Mouse (Mus musculus) midbrain, embryonic 13.5 days (tissue): Measurements from ENCODE around the gene Sez6l2. TPM values are rescaled to one million over a fixed set of nuclear protein-coding genes. Genes with fewer than 3 reads are reported as not detected.
A peak's percentile ranks its signal among the peaks of the same experiment; 100 is the strongest.
"Not testable (repeated sequence)": the region's sequence is repeated elsewhere in the genome, so short reads cannot be mapped to it uniquely, and the experiment has no call there.

Experiments used
- ATAC-seq: fragments of 200-750 bp; cut with Nextera tagmentation; 2 replicates; pipeline ENCODE4 v1.8.0; 2017; ENCODE audit warnings: mild to moderate bottlenecking, moderate TSS enrichment, moderate library complexity
- H3K27ac ChIP-seq: fragments of 300-500 bp; sonication (generic); 2 replicates; pipeline ENCODE4 v1.5.1; 2015; ENCODE audit warnings: inconsistent platforms, mild to moderate bottlenecking, moderate library complexity
- H3K27me3 ChIP-seq: fragments of 300-500 bp; sonication (generic); 2 replicates; pipeline ENCODE4 v1.6.1; 2015; ENCODE audit warnings: mild to moderate bottlenecking, inconsistent platforms
- H3K36me3 ChIP-seq: fragments of 300-500 bp; sonication (generic); 2 replicates; pipeline ENCODE4 v1.6.1; 2015; ENCODE audit warnings: mild to moderate bottlenecking, inconsistent platforms
- H3K4me1 ChIP-seq: fragments of 300-500 bp; sonication (generic); replicated peaks from 2 replicates; pipeline ENCODE4 v1.6.1; 2015; ENCODE audit warnings: inconsistent platforms
- H3K4me2 ChIP-seq: fragments of 300-500 bp; sonication (generic); replicated peaks from 2 replicates; pipeline ENCODE4 v1.6.1; 2015; ENCODE audit warnings: moderate library complexity, mild to moderate bottlenecking, inconsistent platforms
- H3K4me3 ChIP-seq: fragments of 300-500 bp; sonication (generic); replicated peaks from 2 replicates; pipeline ENCODE4 v1.5.1; 2015; ENCODE audit warnings: mild to moderate bottlenecking, inconsistent platforms
- H3K9ac ChIP-seq: fragments of 300-500 bp; sonication (generic); replicated peaks from 2 replicates; pipeline ENCODE4 v1.6.1; 2015; ENCODE audit warnings: mild to moderate bottlenecking, inconsistent platforms
- H3K9me3 ChIP-seq: fragments of 300-500 bp; sonication (generic); 2 replicates; pipeline ENCODE4 v1.6.1; 2016; ENCODE audit warnings: mild to moderate bottlenecking, inconsistent platforms
- WGBS: fragments of 180-500 bp; shearing (Covaris S2); methylation state at CpG from one replicate; pipeline ENCODE4 v1.1.7; 2015; 5-methylcytosine and 5-hydroxymethylcytosine counted together
- polyA plus RNA-seq: library from polyadenylated mRNA; unstranded; fragments of >200 nt; fragmentation: Nextera tagmentation; extraction: Ambion mirVana; gene quantifications from 2 replicates; pipeline ENCODE4 v1.2.1, GENCODE M21; 2015

Sez6l2 gene
- 34.9 and 35.3 TPM in 2 replicates for polyA plus RNA-seq

DNA sequence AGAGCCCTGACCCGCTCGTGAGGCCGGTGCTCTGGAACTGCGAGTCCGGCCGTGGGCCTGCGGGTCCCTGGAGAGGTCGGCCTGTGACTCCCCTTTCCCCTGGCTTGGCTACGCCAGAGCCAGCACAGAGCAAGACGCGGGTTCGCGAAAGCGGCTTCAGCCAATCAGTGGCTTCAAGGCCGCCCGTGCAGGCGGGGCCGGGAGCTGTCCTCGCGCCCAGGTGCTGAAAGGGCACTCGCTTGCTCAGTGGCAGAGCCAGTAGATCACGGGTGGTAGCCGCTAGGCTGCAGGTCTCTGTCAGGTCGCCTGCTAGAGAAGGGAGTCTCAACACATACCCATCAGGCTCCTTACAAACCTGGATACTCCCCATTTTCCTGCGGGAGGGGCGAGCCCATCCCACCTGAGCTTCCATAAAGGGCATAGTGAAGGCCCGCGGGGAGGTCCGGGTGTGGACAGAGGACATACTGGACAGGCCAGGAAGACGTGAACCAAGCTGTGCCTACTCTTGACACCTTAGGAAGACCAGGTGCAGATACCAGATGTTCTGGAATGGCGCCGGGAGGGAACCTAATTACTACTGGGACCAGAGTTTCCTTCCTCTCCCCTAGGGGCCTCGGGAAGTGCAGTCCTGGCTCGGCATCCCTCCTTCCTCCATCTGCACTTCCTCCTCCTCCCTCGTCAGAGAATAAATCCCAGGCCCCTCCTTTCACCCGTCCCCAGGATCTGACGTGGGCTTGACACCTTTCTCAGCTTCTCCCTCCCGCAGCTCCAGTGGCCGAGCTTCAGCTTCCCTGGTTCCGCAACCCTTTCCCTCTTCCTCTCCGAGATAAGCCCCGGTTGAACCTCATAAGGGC, at the start of gene Sez6l2:
Gene Sez6l2 (plus strand): TSS at position 771 of the 854 bp plus-strand sequence.
- Histone ChIP-seq H3K4me1 (peaks cover 72% of the 10 kb centered on the region), H3K4me2 (peak within 1 kb of the TSS; percentile 98), H3K27me3 (peaks cover 22% of the 10 kb centered on the region), H3K36me3 (peaks cover 27% of the 10 kb centered on the region), H3K4me3 (peak within 1 kb of the TSS; percentile 63), H3K9ac (peak within 1 kb of the TSS; percentile 81), H3K27ac (peak within 1 kb of the TSS; percentile 93), H3K9me3 (no peaks in the 10 kb centered on the region)
- peak; percentile 90 for ATAC-seq
- WGBS: 1% methylated on average over 42 of the region's 42 CpGs

DNA sequence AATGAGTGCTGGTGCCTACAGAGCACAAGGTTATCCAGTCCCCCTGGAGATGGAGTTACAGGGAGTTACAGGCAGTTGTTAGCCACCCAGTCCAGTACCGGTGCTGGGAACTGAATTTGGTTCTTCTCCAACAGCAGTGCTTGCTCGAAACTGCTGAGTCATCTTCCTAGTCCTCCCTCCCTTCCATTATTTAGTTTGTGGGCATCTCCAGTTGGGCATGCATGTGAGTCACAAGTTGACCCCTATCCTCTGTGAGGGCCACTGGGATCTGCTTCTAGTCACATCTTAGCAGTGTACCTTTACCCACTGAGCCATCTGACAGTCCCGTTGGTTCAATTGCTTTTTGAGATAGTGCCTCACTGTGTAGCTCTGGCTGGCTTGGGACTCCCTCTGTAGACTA, 44.8 kb upstream of the Sez6l2 start:
- Histone ChIP-seq H3K4me2 (no peak overlapping the region), H3K4me1 (no peaks in the 10 kb centered on the region), H3K9ac (no peak overlapping the region), H3K27ac (no peak overlapping the region), H3K27me3 (no peaks in the 10 kb centered on the region), H3K9me3 (no peaks in the 10 kb centered on the region), H3K4me3 (no peak overlapping the region), H3K36me3 (no peaks in the 10 kb centered on the region)
- WGBS: 79% methylated on average over 3 of the region's 3 CpGs
- ATAC-seq: no peak

DNA sequence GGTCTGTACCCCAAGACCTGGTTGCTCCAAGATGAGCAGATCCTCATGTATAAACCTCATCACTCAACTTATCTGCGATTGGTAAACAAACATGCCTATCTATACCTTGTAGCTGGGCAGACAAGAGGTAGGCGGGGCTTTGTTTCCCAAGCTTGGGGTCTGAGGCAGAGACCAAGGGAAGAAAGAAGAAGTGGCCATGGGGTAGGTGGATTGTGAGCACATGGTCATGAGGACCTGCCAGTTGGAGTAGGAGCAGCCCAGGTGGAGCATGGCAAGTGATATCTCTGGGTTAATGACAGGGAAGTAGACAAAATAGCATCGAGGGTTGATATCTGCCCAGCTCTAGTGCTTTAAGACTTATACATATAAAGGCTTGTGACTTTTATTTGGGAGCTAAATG, 35.5 kb upstream of the Sez6l2 start:
- WGBS: 92% methylated on average over 3 of the region's 3 CpGs
- Histone ChIP-seq H3K4me3 (no peak overlapping the region), H3K9me3 (no peaks in the 10 kb centered on the region), H3K4me1 (no peaks in the 10 kb centered on the region), H3K4me2 (no peak overlapping the region), H3K36me3 (no peaks in the 10 kb centered on the region), H3K9ac (no peak overlapping the region), H3K27ac (no peak overlapping the region), H3K27me3 (no peaks in the 10 kb centered on the region)
- no peak for ATAC-seq

DNA sequence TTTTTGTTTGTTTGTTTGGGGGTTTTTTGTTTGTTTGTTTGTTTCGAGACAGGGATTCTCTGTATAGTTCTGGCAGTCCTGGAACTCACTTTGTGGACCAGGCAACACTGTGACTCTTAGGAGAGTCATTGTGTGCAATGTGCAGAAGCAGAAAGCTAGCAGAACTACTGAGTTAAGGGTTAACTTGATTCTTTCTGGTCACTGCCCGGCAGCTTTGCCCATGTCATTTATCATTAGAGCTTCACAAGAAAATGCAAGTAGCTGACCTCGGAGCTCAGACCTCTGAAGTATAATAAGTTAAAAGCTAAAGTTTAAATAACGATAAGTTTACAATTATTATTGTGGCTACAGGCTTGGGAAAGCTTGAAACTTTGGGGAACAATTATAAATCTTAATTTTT, 32.0 kb upstream of the Sez6l2 start:
- not testable (repeated sequence) for ATAC-seq, H3K4me3 ChIP-seq, H3K9ac ChIP-seq, H3K4me2 ChIP-seq, H3K27me3 ChIP-seq, H3K9me3 ChIP-seq, H3K27ac ChIP-seq, H3K36me3 ChIP-seq
- peaks cover 27% of the 10 kb centered on the region for H3K4me1 ChIP-seq
- WGBS: 52% methylated on average over 4 of the region's 4 CpGs

DNA sequence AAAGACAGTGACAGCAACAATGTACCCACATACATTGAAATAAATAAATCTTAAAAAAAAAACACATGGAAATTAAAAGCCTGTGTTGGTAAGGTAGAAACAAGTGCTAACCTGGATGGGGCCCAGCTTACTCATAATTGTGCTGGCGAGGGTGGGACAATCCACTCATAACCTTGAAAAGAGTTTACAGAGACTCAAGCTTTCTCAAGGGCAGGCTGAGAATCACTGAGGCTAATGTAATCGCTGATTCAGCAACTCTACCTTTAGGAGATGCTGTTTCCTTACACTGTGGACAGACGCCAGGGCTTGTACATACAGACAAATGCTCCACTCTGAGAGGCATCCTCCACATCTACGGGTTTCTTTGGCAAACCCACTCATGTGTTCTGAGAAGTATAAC, 30.4 kb upstream of the Sez6l2 start:
- no peaks in the 10 kb centered on the region for H3K27me3 ChIP-seq
- no peak overlapping the region for H3K4me3 ChIP-seq
- no peak overlapping the region for H3K27ac ChIP-seq
- peaks cover 27% of the 10 kb centered on the region for H3K4me1 ChIP-seq
- H3K9ac ChIP-seq: no peak overlapping the region
- no peak for ATAC-seq
- no peak overlapping the region for H3K4me2 ChIP-seq
- H3K36me3 ChIP-seq: no peaks in the 10 kb centered on the region
- 86% methylated on average over 4 of the region's 4 CpGs for WGBS
- H3K9me3 ChIP-seq: no peaks in the 10 kb centered on the region

DNA sequence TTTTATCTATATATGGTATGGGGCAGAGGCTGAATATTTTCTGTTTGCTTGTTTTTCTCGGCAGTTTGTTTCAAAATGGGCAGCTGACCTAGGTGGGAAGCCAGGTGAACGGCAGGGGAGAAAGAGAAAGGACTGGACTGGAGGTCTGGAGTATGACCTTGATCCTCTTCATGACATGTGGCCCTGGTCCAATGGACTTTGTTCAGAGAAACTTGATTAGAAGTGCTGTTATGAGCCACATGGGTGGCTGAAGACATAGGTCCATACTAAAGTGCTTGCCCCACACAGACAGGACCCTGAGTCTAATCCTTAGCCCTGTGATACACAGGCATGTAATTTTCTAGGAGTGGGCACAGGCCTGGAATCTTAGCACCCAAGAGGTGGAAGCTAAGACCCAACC, 28.8 kb upstream of the Sez6l2 start:
- H3K9ac ChIP-seq: peak overlapping the region; percentile 40; the same call in 1 of the 2 replicates

DNA sequence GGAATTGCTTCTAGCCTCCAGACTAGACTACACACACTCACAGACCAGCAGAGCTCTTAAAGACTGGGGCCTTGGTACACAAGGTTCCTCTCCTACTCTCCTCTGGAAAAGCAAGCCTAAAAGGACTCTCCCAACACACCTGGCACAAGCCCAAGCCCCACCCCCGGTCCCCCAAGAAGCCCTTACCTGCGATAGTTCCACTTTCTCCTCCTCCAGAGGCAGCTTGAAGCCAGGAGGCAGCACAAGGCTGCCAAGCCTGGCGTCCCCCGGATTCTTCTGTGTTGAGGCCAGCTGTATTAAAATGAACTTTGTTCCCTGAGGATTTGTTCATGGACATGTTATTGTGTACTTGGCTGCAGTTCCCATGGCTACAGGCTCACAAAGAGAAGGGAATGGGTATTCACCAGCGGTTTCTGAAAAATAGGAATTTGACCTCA, 27.7 kb upstream of the Sez6l2 start, which contains the start of gene Tmem219:
Gene Tmem219 (minus strand): TSS at position 294 of the 437 bp plus-strand sequence.
- peaks cover 27% of the 10 kb centered on the region for H3K4me1 ChIP-seq
- H3K36me3 ChIP-seq: no peaks in the 10 kb centered on the region
- WGBS: 7% methylated on average over 5 of the region's 5 CpGs
- peak within 1 kb of the TSS; percentile 40; the same call in 1 of the 2 replicates for H3K9ac ChIP-seq
- H3K9me3 ChIP-seq: no peaks in the 10 kb centered on the region
- H3K27me3 ChIP-seq: no peaks in the 10 kb centered on the region
- H3K4me2 ChIP-seq: peak within 1 kb of the TSS; percentile 39
- peak within 1 kb of the TSS; percentile 18 for H3K4me3 ChIP-seq
- H3K27ac ChIP-seq: peak within 1 kb of the TSS; percentile 83
- peak; percentile 82 for ATAC-seq

More for the DNA sequence above, 28.8 kb upstream of the Sez6l2 start:
- Histone ChIP-seq H3K4me2 (peak overlapping the region; percentile 39), H3K4me3 (0 out of 2 replicates have a peak overlapping the region, but pooled peaks have one; percentile 18), H3K4me1 (peaks cover 27% of the 10 kb centered on the region), H3K36me3 (no peaks in the 10 kb centered on the region), H3K9me3 (no peaks in the 10 kb centered on the region), H3K27ac (no peak overlapping the region), H3K27me3 (no peaks in the 10 kb centered on the region)
- ATAC-seq: no peak
- 73% methylated on average over 2 of the region's 2 CpGs for WGBS

DNA sequence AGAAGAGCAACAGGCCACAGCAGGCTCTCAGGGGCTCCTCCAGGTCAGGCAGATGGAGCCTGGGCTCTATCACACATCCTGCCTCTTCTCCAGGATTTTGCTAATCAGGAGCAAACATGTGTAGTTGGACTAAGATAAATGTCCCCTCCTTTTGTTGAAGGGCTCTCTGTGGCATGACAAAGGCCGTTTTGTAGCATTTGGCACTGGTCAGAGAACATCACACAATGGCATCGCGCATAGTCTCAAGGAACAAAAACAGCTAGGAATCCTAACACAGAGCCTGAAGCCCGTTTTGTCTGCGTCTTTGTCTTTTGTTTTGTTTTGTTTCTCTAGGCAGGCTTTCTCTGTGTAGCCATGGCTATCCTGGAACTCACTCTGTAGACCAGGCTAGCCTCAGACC, 26.4 kb upstream of the Sez6l2 start:
- H3K9ac ChIP-seq: no peak overlapping the region
- H3K27ac ChIP-seq: no peak overlapping the region
- H3K4me3 ChIP-seq: no peak overlapping the region
- no peaks in the 10 kb centered on the region for H3K27me3 ChIP-seq
- peaks cover 27% of the 10 kb centered on the region for H3K4me1 ChIP-seq
- 47% methylated on average over 5 of the region's 5 CpGs for WGBS
- H3K36me3 ChIP-seq: no peaks in the 10 kb centered on the region
- no peaks in the 10 kb centered on the region for H3K9me3 ChIP-seq
- no peak overlapping the region for H3K4me2 ChIP-seq
- no peak for ATAC-seq

DNA sequence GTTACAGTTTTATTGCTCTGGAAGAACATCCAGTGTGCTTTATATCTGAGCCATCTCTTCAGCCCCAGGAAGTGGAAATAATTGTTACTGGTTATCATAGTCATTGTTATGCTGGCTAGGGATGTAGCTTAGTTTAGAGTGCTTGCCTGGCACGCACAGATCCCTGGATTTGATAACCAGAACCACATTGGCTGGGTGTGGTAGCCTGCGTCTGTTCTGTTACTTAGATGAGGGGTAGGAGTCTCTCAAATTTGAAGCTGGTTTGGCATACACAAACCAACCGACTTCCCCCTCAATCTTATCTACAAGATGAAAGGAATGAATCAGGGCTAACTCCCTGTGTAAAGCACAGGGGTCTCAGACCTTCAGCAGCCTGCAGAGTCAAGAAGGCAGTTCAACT, 24.1 kb upstream of the Sez6l2 start:
- no peak for ATAC-seq
- no peaks in the 10 kb centered on the region for H3K9me3 ChIP-seq

DNA sequence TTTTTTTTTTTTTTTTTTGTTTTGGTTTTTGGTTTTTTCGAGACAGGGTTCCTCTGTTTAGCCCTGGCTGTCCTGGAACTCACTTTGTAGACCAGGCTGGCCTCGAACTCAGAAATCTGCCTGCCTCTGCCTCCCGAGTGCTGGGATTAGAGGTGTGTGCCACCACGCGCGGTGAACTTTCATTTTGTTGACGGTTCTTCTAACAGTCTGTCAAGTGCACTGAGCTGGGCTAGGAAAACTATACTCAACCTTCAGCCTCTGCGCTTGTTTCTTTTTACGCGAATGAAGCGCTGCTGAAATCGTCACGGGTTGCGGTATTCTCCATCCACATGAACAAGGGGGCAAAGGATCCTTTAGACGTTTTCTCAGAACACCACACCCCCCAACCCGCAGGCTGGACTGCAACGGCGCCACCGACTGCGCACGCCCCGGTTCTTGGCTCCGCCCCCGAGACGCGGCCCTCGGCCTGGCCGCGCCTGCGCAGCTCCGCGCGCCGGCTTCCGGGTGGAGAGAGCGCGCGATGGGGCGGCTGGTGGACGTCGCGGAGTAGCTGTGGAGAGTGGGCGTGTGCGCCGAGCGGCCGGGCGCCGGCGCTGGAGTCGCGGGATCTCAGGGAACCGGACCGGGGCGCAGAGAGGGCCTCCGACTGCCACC, 21.9 kb upstream of the Sez6l2 start, which contains the start of gene Kctd13:
Gene Kctd13 (plus strand): TSS at position 496 of the 654 bp plus-strand sequence.
- Histone ChIP-seq H3K9ac (peak within 1 kb of the TSS; percentile 83), H3K4me2 (peak within 1 kb of the TSS; percentile 96), H3K27ac (peak within 1 kb of the TSS; percentile 83), H3K36me3 (peaks cover 22% of the 10 kb centered on the region), H3K27me3 (no peaks in the 10 kb centered on the region), H3K9me3 (no peaks in the 10 kb centered on the region), H3K4me3 (peak within 1 kb of the TSS; percentile 84), H3K4me1 (peaks cover 21% of the 10 kb centered on the region)
- WGBS: 4% methylated on average over 56 of the region's 56 CpGs
- peak; percentile 98 for ATAC-seq

More for the DNA sequence above, 24.1 kb upstream of the Sez6l2 start:
- H3K27ac ChIP-seq: no peak overlapping the region
- H3K36me3 ChIP-seq: peaks cover 8% of the 10 kb centered on the region; the same call in 1 of the 2 replicates
- H3K27me3 ChIP-seq: no peaks in the 10 kb centered on the region
- 71% methylated on average over 3 of the region's 3 CpGs for WGBS
- no peak overlapping the region for H3K9ac ChIP-seq
- H3K4me3 ChIP-seq: no peak overlapping the region
- peaks cover 34% of the 10 kb centered on the region for H3K4me1 ChIP-seq
- no peak overlapping the region for H3K4me2 ChIP-seq

DNA sequence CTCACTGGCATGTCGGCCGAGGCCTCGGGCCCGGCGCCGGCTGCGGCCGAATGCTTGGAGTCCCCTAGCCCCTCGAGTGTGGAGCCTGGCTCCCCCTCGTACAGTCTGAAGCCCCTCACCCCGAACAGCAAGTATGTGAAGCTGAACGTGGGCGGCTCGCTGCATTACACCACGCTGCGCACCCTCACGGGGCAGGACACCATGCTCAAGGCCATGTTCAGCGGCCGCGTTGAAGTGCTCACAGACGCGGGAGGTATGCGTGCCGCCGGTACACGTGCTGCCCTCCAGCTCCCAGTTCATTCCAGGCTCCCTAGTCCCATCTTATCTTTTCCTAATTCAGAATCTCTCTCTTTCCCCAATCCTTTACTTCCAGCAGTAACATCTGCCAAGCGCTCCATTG, 21.3 kb upstream of the Sez6l2 start:
- H3K4me3 ChIP-seq: peak overlapping the region; percentile 84
- H3K4me1 ChIP-seq: peaks cover 21% of the 10 kb centered on the region
- H3K9ac ChIP-seq: peak overlapping the region; percentile 83
- WGBS: 0% methylated on average over 27 of the region's 27 CpGs
- H3K27me3 ChIP-seq: no peaks in the 10 kb centered on the region
- H3K4me2 ChIP-seq: peak overlapping the region; percentile 96
- H3K27ac ChIP-seq: peak overlapping the region; percentile 83
- no peaks in the 10 kb centered on the region for H3K9me3 ChIP-seq
- ATAC-seq: peak; percentile 89
- peaks cover 25% of the 10 kb centered on the region for H3K36me3 ChIP-seq

DNA sequence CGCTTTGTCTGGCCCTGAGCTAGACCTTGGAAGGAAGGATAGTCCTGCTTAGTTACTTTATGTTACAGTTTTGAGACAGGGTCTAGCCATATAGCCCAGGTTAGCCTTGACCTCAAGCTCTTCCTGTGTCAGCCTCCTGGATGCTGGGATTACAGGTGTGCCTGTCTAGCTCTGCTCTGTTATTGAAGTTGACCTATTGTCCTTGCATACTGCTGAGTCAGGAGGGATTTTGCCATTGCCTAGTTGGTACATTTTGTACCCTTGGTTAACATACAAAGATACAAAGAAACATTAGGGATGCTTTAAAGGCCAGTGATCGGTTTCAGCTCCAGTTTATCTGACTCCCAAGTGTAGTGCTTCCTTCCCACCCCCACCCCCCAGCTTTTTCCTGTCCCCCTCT, 17.7 kb upstream of the Sez6l2 start:
- H3K4me1 ChIP-seq: peaks cover 21% of the 10 kb centered on the region
- no peak for ATAC-seq
- peaks cover 42% of the 10 kb centered on the region for H3K36me3 ChIP-seq
- H3K9me3 ChIP-seq: no peaks in the 10 kb centered on the region
- WGBS: 92% methylated on average over 2 of the region's 2 CpGs
- no peaks in the 10 kb centered on the region for H3K27me3 ChIP-seq
- H3K4me3 ChIP-seq: no peak overlapping the region
- H3K9ac ChIP-seq: no peak overlapping the region
- H3K4me2 ChIP-seq: no peak overlapping the region
- H3K27ac ChIP-seq: no peak overlapping the region
